Mouse (Mus musculus) frontal cortex, postnatal 25 days (tissue): Measurements from ENCODE around the gene Cnksr3.
A peak's percentile ranks its signal among the peaks of the same experiment; 100 is the strongest.

ENCODE experiments used
- DNase-seq, 2 experiments: peaks; one replicate each; pipeline ENCODE4 v3.0.0; 2022; ENCODE audit warnings: low spot score in 2 of 2

The Cnksr3 gene

DNA sequence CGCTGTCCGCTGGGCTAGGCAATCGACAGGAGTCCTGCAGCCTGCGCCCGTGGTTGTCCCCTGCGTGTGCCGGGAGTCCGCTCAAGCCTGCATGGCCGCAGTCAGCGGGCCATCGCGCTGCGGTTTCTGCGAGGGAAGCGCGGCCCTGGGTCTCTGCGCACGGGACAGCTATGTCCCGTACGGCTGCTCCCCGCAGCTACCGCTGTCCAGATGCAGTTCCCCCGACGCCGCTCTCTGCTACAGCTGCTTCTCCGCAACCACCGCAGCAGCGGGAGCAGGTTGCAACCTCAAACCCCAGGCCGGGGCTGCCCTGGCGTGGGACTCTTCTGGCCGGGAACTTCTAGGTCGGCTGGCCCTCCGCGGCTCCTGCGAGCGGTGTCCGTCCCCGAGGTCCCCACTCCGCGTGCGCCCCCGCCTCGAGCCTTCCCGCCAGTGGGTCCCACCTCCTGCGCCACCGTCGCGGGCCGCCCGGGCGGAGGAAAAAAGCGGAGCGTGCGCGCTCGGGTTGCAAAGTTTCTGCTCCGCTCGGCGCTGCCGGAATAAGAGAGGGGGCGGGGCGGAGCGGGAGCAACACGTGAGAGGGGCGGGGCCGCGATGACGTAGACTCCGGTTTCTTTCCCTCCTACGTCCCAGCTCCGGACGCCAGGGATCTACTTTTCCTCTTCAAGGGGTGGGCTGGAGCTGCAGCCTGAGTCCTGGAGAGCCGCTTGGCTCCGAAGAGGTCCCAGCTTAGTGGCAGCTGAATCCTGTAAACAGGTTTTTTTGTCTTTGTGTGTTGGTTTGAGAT is at the start of gene Cnksr3:
Cnksr3 (minus strand) TSS at position 542 of the 787 bp plus-strand sequence.
- peak; percentile 79 to 84 for DNase-seq

DNA sequence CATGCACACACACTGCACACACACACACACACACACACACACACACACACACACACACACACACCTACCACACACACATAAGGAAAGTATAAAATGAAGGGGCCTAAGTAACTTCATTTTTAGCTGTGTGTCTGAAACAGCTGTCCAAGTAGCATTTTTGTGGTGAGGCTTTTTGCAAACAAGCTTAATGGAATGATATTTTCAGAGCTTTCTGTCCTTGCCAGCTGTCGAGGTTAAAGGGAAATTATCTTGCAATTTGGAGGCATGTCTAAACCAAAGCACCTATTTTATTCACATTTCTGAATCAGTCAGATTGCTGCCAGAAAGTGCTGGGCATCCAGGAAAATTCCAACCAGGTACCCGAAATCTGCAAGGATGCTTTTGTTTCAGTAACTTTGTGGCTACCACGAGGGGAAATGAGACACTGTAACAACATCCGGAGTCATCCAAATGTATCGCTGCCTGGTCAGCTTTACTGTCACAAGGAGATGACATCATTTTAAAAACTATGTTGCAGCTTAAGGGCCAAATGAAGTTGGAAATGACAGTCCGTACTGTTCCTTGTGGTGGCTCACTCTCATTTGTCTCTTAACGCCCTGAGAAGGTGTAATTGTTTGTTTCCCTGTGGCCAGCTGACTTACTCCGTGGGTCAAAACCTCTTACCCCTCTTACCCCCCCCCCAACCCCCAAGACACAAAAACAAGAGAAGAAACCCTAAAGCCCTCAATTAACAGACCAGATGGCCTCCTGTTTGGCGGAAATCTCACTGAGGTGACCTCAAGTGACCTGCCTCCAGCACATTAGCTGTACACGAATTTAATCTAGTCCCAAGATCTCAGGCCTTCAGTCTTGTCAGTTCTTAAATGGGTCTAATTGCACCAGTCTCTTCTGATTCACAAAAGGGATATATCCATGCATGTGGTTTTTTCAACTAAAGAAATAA is 48.4 kb upstream of the Cnksr3 start:
- DNase-seq = no peak

DNA sequence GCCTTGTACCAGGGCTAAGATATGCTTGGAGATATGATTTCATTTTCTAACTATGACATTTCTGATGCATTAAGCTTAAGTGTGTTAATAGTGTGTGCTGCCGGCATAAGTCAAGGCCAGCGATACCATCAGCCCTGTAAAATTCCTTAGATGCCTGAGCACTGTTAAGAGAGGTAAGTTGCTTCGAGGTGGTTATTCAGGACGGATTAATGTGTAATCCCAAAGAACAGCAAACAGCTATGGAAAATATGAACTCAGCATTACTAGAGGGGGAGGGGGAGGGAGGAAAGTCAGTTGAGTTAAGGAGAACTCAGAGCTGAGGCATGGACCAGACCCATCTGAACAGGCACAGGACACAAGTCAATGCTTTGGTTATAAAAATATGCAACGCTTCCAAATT is 46.6 kb upstream of the Cnksr3 start:
- no peak for DNase-seq

DNA sequence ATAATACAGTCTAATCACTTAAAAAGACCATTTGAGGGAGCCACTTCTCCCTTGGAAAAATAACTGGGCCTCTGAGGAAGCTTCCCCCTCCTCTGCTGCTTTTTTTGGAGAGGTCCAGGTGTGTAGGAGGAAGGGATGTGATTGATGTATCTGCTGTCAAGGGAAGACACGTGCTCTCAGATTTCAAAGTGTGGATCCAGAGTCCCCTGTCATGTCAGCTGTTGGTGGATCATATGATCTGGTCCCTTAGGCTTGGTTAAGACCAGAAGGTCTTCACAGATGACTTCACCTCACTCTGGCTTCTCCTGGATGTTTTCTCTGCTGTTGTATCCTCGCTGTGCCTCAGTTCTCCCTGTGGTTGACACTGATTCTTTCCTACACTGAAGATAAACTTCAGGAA is 38.4 kb upstream of the Cnksr3 start:
- no peak for DNase-seq

DNA sequence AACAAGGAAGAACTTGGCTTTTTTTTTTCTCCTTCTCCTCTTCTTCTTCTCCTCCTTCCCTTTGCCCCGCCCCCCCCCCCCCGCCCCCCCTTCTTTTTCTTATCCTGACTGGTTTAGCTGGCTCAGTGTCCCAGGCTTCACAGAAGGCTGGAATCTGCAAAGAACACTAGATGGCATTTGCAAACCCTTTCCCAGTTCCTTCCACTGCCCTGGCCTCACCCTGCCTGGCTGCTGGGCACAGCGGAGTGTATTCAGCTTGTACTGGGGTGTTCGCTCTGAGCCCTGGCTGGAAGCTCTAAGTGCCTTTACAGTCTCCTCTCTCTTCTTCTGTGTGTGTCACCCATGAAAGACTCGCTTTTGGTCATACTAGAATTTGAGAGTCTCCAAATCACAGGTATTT is 22.6 kb upstream of the Cnksr3 start:
- no peak for DNase-seq

DNA sequence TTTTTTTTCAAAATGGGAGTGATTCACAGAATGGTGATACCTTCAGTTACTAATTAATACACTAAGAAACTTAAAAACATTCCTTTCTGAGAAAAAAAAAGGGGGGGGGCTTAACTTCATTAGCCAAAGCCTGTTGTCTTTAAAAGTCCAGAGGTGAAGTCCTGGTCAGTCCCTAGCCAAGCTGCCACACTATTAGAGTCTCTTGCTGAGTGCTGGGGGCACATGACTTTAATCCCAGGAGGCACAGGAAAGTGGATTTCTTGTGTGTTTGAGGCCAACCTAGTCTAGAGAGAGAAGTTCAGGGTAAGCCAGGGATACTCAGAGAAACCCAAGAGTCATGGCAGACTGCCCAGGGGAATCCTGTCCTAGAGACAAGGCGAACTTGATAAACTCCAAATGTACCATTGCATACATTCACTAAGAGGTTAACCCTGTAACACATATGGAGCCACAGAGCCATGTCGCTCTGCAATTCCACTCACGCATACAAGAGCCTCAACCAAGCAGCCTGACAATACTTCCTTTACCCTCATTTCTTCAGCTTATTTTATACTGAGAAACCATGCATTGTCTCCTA is 5.6 kb upstream of the Cnksr3 start:
- DNase-seq = no peak

DNA sequence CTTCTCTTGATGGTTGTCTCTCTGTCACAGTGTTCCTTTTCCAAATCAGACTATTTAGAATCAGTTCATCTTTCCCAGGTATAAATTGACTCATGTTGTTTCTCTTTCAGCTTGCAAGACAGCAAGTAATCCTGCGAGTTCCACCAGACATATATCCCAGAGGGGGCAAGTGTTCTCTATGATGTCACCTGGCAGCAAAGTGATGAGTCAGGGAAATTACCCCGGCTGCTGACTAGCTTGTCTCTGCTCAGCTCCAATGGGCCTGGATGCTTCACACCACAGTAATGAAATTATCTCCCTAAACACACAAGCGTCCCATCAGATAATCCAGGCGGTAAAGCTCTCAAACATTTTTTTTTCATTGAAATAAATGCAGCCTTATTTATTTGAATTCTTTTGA is 2.7 kb upstream of the Cnksr3 start:
- no peak for DNase-seq

DNA sequence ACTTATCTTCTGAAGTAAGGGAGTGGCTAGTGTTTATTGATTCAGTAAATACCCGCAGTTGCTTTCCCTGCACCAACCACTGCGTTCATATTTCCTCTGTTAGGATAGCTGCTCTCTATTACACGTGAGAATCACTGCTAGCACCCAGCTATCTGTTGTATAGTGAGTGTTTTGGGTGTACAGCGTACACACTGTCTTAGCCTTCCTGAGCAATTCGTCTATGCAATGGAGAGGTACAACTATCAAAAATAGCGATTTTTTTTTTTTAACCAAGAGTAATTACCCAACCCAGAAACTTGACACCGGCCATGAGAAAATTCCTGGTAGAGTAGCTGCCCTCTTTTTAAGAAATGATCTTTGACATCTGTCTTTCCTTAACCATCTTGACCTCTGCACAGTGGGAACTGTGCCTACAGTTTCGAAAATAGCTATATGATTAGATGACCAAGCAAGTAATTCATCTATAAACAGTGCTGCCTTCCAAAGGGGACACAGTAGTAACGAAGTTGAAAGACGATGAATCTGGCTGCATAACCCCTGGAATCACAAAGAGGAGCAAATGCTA is 1.1 kb upstream of the Cnksr3 start:
- DNase-seq = no peak

DNA sequence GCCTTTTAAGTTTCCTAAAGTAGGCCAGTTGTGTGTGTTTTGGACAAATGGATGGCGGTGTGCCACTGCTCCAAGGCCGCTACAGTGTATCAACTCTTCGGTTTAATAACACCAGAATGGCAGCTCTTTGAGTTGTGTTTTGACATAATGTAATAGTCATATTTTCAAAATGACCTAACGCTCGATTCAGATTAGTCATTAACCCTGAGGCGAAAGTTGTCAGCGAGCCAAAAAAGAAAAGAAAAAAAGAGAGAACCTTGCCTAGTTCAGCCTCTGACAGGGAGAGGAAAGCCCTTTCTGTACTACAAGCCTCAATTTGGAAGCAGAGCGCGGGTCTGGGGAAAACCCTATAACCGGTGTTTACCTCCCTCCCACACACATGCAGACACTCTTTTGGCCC is 500 bp upstream of the Cnksr3 start:
- no peak for DNase-seq

DNA sequence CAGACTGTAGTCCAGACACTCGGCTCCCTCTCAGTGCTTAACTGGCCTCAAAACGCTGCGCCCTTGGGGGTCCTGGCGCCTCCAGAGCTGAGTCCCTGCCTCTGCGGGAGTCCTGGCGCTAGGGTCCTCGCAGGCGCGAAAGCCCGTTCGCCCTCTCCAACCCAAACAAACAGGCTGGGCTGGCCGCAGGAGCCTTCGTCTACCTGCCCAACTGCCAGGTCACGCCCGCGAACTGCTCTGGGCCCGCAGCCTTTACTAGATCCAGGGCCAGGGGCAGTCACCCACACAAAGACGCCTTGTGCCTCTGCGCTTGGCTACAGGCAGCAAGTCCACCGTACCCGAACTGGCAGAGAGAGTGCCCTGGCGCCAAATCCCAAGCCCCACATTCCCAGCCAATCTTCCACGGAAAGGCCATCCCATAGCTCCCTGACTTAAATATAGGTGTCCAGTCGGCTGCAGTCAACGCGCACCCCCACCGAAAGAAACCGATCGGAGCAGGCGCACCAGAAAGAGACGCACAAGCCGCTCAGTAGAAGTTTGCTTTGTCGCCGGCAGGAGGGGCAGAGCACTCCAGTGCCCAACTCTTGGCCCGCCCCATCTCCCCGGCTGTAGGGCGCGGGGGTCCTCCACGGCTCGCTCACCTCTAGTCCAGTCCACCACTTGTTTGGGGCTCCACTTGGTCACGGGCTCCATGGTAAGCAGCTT is 894 bp downstream of the Cnksr3 start:
- peak; percentile 30 to 31 for DNase-seq

DNA sequence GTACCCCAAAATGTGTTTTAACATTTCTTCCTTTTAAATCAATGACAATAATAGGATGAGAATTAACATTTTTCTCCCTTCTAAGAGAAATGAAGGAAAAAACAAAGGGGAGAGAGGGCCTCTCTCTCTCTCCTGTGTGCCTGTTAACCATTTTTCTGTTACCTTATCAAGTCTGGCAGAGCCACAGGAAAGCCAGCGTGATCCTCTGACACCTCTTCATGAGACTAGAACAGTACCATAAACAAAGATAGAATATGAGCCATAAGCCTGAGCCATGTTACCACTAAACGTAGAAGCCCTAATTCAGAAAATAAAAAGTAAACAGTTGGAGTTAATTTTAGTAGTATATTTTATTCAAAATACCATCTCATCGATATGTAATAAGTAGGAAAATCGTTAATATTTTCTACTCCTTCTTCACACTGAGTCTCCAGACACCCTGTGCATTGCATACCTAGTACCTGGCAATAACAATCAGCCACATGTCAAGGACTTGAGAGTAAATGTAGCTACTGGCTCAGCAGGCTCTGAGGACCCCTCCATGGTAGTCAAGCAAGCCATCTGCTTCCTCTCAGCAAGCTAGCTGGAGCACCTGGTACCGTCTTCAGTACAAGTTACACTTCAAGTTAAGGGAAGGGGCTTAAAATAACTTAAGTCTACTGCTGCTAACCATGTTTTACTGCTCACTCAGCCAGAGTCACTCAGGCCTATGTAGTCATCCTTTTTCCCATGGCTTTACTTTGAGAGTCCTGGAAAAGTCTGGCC is 2.2 kb downstream of the Cnksr3 start:
- no peak for DNase-seq

DNA sequence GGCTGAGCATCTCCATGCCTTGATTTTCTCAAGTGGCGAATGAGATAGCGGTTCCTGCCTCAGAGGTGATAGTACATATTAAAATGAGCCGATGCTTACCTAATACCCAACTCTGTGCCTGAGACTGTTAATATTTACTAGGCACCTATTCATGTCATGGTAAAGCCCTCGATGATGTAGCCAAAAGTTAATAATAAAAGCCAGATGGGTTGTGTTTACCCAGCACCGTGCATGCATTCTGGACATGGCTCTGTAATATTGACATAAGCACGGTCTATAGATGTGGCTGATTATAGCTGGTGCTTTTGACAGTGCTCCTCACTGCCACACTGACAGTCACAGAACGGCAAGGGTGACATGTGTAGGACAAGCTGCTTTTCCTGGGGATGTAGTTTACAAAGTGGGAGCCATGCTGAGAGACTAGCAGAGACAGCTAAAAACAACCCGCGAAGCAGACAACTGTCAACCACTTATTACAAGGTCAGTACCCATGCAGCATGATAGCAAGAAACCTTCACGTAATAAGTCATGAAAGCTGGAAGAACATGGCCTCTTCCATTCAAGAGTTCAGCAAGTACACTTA is 3.1 kb downstream of the Cnksr3 start:
- DNase-seq = no peak

DNA sequence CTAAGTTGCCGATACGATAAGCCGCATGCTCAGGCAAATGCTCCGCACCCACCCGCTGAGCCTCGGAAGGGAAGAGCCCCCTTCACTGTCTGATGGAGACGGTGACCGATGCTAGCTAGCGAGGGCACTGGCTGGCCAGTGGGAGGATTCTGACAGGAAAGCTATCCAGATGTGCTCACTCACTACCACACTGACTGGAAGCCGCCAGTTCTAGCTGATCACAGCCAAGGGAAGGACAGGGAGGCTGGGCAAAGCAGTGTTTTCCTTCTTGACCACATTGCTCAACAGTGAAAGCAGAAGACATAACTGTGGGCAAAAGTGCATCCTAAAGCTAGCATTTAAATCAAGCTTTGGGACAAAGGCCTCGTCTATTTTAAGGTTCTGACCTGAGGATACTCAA is 4.7 kb downstream of the Cnksr3 start:
- no peak for DNase-seq

DNA sequence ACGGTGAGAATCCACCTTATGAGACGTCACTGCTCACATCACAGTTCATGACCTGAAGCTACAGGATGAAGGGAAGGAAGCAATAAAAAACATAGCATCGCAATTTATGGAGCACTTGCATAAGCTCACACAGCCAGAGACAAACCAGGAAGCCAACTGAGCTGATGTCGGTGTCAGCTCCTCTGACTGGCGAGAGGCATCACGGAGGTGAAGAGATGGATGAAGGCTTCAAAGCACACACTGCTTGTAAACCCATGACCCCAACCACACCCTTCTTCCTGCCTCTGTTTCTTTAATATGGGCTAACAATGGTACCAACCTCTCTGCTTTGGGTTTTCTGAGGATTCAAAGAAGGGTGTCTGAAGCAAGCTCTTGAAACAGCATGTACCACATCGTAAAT is 5.5 kb downstream of the Cnksr3 start:
- no peak for DNase-seq

DNA sequence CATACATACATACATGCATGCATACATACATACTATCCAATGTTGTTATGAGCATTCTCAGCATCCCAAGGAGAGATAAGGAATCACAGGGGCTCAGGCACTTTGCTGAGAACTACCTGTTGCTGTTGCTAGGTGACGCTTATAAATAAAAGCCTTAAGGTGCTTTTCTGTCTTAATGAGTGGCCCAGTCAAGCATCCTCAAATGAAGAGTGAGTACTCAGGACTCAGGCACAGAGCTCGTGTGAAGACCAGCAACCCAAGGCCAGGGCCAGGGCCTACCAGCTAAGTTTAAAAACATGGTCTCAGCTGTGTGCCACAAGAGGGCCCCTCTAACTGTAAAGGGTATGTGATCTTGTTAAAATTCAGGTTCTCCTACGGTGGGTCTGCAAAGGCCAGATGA is 6.5 kb downstream of the Cnksr3 start:
- DNase-seq = no peak

DNA sequence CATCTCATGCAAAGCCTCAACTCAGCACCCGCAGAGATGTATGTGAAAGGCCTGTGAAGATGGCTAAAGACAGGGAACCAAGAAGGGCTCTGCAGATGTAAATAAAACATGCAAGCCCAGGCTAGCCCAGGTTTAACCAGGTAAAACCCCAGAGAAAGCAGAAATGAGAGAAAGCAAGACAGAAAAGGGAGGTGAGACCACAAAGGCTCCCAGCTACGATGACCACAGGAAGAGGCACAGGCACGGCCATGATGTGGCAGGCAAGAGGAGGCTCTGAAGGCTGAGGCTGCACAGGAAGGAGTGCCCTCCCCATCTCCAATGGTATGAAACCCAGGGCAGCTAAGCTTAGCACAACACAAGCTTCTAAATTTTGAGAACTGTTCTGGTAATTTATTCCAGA is 7.1 kb downstream of the Cnksr3 start:
- DNase-seq = no peak

DNA sequence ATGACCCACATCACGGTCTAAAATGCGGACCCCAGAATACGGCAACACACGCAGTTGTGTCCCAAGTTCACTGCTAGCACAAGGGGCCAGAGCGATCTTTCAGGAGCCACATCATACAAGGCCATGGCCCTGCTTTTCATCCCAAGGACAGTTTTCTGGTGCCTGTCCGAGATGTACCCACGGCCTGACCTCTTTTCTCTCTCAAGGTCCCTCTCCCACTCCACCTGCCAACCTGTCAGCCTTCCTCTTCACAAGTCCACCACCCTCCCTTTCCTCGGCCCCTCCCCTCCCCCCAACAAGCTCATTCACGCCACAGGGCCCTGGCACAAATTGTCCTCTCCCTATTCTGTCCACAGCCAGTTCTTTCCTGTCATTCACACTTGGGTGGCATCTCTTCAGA is 9.5 kb downstream of the Cnksr3 start:
- no peak for DNase-seq

DNA sequence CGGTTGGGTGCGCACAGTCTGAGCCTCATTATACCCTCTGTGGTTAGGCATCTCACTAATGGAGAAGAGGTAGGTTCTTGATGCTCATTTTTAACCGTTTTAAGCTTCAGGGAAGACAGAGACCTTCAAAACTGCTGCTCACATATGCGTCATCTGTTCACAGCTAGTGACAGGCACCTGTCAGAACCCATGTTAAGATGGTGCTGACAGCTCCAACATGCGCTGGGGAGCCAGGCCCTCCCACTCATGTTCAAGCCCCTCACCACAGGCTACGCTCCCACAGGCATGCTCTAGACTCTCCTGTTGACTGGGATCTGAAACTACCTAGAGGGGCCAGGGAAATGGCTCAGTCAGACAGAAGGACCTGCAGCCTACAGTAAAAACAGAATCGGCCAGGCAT is 11.4 kb downstream of the Cnksr3 start:
- no peak for DNase-seq

DNA sequence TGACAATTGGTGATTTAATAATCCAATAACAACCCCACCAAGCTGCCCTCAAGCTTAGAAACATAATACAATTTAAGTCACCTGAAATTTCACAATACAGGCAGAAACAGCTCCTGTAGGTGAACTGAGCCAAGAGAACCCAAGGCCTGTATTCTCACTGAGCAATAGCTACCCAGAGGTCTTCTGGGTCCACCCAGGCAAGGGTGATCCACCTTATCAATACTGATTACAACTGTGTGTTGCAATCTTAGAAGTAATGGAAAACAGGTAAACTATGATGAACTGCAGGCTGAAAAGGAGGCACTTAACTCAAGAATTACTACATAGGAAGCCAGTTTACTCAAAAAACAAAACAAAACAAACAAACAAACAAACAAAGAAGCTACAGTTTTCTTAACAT is 13.8 kb downstream of the Cnksr3 start:
- no peak for DNase-seq

DNA sequence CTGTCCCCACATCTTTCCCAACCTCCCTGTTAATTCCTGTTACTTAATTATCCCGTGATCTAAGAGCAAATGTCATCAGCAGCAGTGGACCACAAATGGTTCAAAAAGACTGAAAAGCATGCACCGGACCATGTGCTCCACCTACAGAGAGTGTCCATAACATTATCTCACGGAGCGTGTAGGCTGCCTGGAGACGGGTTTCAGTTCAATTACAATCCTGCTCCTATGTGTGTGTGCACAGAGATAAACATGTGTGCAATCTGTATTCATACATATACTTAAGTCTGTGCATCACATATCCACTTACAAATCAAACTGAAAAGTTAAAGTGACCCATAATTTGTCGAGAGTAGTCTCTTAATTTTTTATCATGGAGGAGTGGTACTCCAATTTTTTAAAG is 14.3 kb downstream of the Cnksr3 start:
- no peak for DNase-seq
